Mouse (Mus musculus): ENCODE data around the gene Nfkbiz.

GRCm38 (mm10) chr16:55770247-55770646, 68.5 kb downstream of the Nfkbiz start:
- TF ChIP-seq POLR2A (IDR thresholded peaks at IDR 0.05; ENCODE audit: extremely low read depth, insufficient read depth, low read length) (no peak), CTCF (IDR thresholded peaks at IDR 0.05; ENCODE audit: low read depth, low read length) (no peak)

Measured in liver, adult 2 months (tissue).